Mouse (Mus musculus): ENCODE measurements around the gene Mknk1. TPM values are rescaled to one million over a fixed set of nuclear protein-coding genes. Genes with fewer than 3 reads are reported as not detected.
A peak's percentile ranks its signal among the peaks of the same experiment; 100 is the strongest.

Gene Mknk1
- total and polyA plus RNA-seq, 2 experiments from 2014 or later, result 18.5 to 22.8 TPM

DNA sequence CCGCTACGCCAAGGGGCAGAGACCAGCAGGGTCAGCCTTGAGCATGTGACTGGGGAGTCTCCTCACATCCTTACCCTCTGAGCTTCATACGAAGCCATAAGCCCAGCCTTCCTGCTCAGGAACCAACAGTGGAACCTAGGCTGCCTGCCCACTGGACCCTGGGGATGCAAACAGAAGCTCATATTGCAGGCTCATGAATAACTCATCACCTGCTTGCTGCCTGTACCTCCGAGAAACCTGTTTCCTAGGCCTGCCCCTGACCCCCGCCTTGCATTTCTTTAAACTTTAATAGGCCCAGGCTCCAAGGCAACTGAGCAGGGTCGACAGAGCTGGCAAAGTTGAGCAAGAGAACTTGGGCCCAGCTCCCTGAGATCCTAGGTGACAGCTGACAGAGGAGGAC lies 45.0 kb downstream of the Mknk1 start, which contains the start of gene Kncn:
Kncn (plus strand) TSS at position 379 of the 400 bp plus-strand sequence.
- WGBS, result 74% methylated on average over 6 of the region's 6 CpGs
- Histone ChIP-seq H3K4me2 (ENCODE audit: low read depth, low read length, poor library complexity, severe bottlenecking) (no peak within 1 kb of the TSS), H3K27ac (ENCODE audit: low read depth, low read length) (0 out of 2 replicates have a peak within 1 kb of the TSS, but pooled peaks have one; percentile 62), H3K4me1 (ENCODE audit: insufficient read depth, low read length) (peaks cover 25% of the 10 kb centered on the region), H3K9ac (replicated peaks; ENCODE audit: low read length, poor library complexity, severe bottlenecking) (no peak within 1 kb of the TSS), H3K27me3 (ENCODE audit: insufficient read depth, low read length) (no peaks in the 10 kb centered on the region), H3K4me3 (ENCODE audit: low read depth, low read length) (no peak within 1 kb of the TSS), H3K9me3 (ENCODE audit: low read length) (no peaks in the 10 kb centered on the region), H3K36me3 (ENCODE audit: insufficient read depth, low read length) (no peaks in the 10 kb centered on the region)
- no peak for DNase-seq (ENCODE audit: low spot score)
- TF ChIP-seq CTCF (IDR thresholded peaks at IDR 0.05), result no peak
- ATAC-seq (ENCODE audit: low FRiP score), result no peak

DNA sequence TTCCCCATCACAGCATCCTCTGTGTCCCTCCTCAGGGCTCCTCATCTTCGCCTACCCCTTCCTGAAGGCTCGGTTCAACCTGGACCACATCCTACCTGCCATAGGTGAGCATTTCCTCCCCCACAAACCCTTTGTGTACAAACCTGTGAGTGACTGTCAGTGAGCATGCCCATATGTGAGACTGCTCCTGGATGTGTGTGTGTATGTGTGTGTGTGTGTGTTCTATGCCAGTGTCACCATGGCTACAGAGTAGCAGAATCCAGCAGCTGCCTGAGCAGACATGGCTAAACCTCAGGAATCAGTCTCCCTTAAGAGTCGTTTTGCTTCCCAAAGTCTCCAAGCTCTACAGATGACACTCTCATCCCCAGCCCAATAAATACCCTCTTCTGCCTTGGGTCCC lies 46.8 kb downstream of the Mknk1 start:
- Histone ChIP-seq H3K4me3 (ENCODE audit: low read depth, low read length) (no peak overlapping the region), H3K4me2 (ENCODE audit: low read depth, low read length, poor library complexity, severe bottlenecking) (no peak overlapping the region), H3K27ac (ENCODE audit: low read depth, low read length) (peak overlapping the region; percentile 62; the same call in 1 of the 2 replicates), H3K36me3 (ENCODE audit: insufficient read depth, low read length) (no peaks in the 10 kb centered on the region), H3K27me3 (ENCODE audit: insufficient read depth, low read length) (peaks cover 14% of the 10 kb centered on the region), H3K4me1 (ENCODE audit: insufficient read depth, low read length) (peaks cover 20% of the 10 kb centered on the region), H3K9ac (replicated peaks; ENCODE audit: low read length, poor library complexity, severe bottlenecking) (0 out of 2 replicates have a peak overlapping the region, but pooled peaks have one; percentile 8), H3K9me3 (ENCODE audit: low read length) (no peaks in the 10 kb centered on the region)
- no peak for TF ChIP-seq CTCF (IDR thresholded peaks at IDR 0.05)
- ATAC-seq (ENCODE audit: low FRiP score), result peak; percentile 82
- 66% methylated on average over 3 of the region's 3 CpGs for WGBS
- DNase-seq (ENCODE audit: low spot score), result peak; percentile 85

- Histone ChIP-seq H3K4me1 (ENCODE audit: insufficient read depth, low read length) (peaks cover 11% of the 10 kb centered on the region; the same call in 1 of the 2 replicates), H3K27me3 (ENCODE audit: insufficient read depth, low read length) (peaks cover 20% of the 10 kb centered on the region), H3K9me3 (ENCODE audit: low read length) (no peaks in the 10 kb centered on the region), H3K36me3 (ENCODE audit: insufficient read depth, low read length) (no peaks in the 10 kb centered on the region), H3K9ac (replicated peaks; ENCODE audit: low read length, poor library complexity, severe bottlenecking) (no peak overlapping the region), H3K4me3 (ENCODE audit: low read depth, low read length) (no peak overlapping the region), H3K27ac (ENCODE audit: low read depth, low read length) (0 out of 2 replicates have a peak overlapping the region, but pooled peaks have one; percentile 62), H3K4me2 (ENCODE audit: low read depth, low read length, poor library complexity, severe bottlenecking) (no peak overlapping the region)
- DNase-seq (ENCODE audit: low spot score), result no peak
- no peak for TF ChIP-seq CTCF (IDR thresholded peaks at IDR 0.05)
- WGBS, result 67% methylated on average over 1 of the region's 1 CpGs
- no peak for ATAC-seq (ENCODE audit: low FRiP score)
Measured at GRCm38 (mm10) chr4:115886875-115887274, 47.9 kb downstream of the Mknk1 start.

GRCm38 (mm10) chr4:115890066-115890465 lies 51.1 kb downstream of the Mknk1 start:
- DNase-seq (ENCODE audit: low spot score) (no peak), ATAC-seq (ENCODE audit: low FRiP score) (no peak)
- H3K36me3 ChIP-seq (ENCODE audit: insufficient read depth, low read length), result no peaks in the 10 kb centered on the region
- no peak overlapping the region for H3K9ac ChIP-seq (replicated peaks; ENCODE audit: low read length, poor library complexity, severe bottlenecking)
- WGBS, result 10% methylated on average over 6 of the region's 6 CpGs
- H3K27ac ChIP-seq (ENCODE audit: low read depth, low read length), result no peak overlapping the region
- peaks cover 20% of the 10 kb centered on the region for H3K27me3 ChIP-seq (ENCODE audit: insufficient read depth, low read length)
- no peaks in the 10 kb centered on the region for H3K9me3 ChIP-seq (ENCODE audit: low read length)
- TF ChIP-seq CTCF (IDR thresholded peaks at IDR 0.05), result no peak
- H3K4me1 ChIP-seq (ENCODE audit: insufficient read depth, low read length), result peaks cover 6% of the 10 kb centered on the region; the same call in 1 of the 2 replicates
- H3K4me2 ChIP-seq (ENCODE audit: low read depth, low read length, poor library complexity, severe bottlenecking), result peak overlapping the region; percentile 70
- peak overlapping the region; percentile 32 for H3K4me3 ChIP-seq (ENCODE audit: low read depth, low read length)

DNA sequence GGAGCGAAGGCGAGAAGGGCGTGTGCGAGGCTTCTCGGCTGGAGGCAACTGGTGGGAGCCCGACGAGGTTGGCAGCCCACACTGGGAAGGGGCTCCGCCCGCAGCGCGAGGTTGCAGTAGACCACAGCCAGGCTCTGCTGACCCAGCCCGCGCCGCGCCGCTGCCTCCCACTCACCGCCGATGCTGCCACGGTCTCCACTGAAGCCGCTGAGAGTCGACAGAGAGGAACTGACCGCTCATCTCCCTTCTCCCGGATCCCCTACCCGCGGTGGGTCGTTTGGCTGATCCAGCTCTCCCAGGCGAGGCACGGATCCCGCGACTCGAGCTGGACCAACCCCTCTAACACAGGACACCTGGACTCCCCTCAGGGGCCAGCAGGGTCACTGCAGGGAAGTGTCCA lies 51.6 kb downstream of the Mknk1 start, which contains the start of gene 6430628N08Rik:
6430628N08Rik (plus strand) TSS at position 113 of the 400 bp plus-strand sequence.
- no peak for TF ChIP-seq CTCF (IDR thresholded peaks at IDR 0.05)
- WGBS, result under 1% methylated on average over 29 of the region's 31 CpGs
- DNase-seq (ENCODE audit: low spot score) (no peak), ATAC-seq (ENCODE audit: low FRiP score) (no peak)
- Histone ChIP-seq H3K9ac (replicated peaks; ENCODE audit: low read length, poor library complexity, severe bottlenecking) (0 out of 2 replicates have a peak within 1 kb of the TSS, but pooled peaks have one; percentile 14), H3K4me1 (ENCODE audit: insufficient read depth, low read length) (peaks cover 5% of the 10 kb centered on the region; the same call in 1 of the 2 replicates), H3K36me3 (ENCODE audit: insufficient read depth, low read length) (no peaks in the 10 kb centered on the region), H3K27me3 (ENCODE audit: insufficient read depth, low read length) (peaks cover 20% of the 10 kb centered on the region), H3K27ac (ENCODE audit: low read depth, low read length) (no peak within 1 kb of the TSS), H3K4me3 (ENCODE audit: low read depth, low read length) (peak within 1 kb of the TSS; percentile 32), H3K4me2 (ENCODE audit: low read depth, low read length, poor library complexity, severe bottlenecking) (peak within 1 kb of the TSS; percentile 70), H3K9me3 (ENCODE audit: low read length) (no peaks in the 10 kb centered on the region)

DNA sequence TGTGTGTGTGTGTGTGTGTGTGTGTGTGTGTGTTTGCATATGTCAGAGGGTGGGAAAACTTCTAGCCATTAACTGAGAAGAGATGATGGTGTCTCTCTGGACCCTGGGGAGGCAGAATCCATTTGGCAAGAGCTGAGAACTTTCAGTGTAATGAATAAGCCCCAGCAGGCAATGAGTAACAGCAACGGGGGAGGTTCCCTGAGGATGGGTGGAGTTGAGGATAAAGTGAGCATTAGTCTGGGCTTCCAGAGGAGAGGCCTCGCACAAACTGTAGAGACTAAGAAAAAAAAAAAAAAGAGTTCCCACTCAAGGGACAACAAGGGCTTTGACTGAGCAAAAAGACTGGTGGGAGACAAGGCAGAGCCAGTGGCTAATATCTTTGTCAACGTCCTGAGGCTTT lies 55.3 kb downstream of the Mknk1 start:
- 24% methylated on average over 3 of the region's 3 CpGs for WGBS
- no peak for ATAC-seq (ENCODE audit: low FRiP score)
- no peak overlapping the region for H3K4me3 ChIP-seq (ENCODE audit: low read depth, low read length)
- DNase-seq (ENCODE audit: low spot score), result no peak
- H3K27ac ChIP-seq (ENCODE audit: low read depth, low read length), result no peak overlapping the region
- H3K9ac ChIP-seq (replicated peaks; ENCODE audit: low read length, poor library complexity, severe bottlenecking), result no peak overlapping the region
- no peaks in the 10 kb centered on the region for H3K36me3 ChIP-seq (ENCODE audit: insufficient read depth, low read length)
- H3K9me3 ChIP-seq (ENCODE audit: low read length), result no peaks in the 10 kb centered on the region
- H3K4me2 ChIP-seq (ENCODE audit: low read depth, low read length, poor library complexity, severe bottlenecking), result no peak overlapping the region
- peaks cover 29% of the 10 kb centered on the region for H3K27me3 ChIP-seq (ENCODE audit: insufficient read depth, low read length)
- H3K4me1 ChIP-seq (ENCODE audit: insufficient read depth, low read length), result no peaks in the 10 kb centered on the region
- no peak for TF ChIP-seq CTCF (IDR thresholded peaks at IDR 0.05)

Measured in midbrain, postnatal 0 days (tissue).